Mouse (Mus musculus) cerebellum, postnatal 14 days (tissue): ENCODE measurements around the gene Gprin1.

Experiments
- DNase-seq, 2 experiments: peaks; one replicate each; pipeline ENCODE4 v3.0.0; 2021; ENCODE audit warnings: mixed read lengths in 2 of 2

The Gprin1 gene

DNA sequence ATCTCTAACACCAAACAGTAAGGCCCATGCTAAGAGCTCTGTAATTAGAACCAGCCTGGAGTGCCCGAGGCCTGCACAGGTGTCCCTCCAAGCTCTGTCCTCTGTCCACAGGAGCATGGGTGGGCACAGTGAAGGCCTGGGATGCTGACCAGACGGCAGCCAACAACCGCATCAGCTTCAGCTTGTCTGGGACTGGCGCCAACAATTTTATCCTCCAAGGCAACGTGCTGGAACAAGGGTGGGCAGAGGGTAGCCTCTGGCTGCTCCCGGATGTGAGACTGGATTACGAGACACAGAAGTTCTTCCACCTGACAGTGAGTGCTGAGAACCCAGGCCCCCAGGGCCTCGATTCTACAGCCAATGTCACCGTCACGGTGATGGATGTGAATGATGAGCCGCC, 23.5 kb downstream of the Gprin1 start:
- DNase-seq, result peak in 1 of 2 experiments; percentile 35

DNA sequence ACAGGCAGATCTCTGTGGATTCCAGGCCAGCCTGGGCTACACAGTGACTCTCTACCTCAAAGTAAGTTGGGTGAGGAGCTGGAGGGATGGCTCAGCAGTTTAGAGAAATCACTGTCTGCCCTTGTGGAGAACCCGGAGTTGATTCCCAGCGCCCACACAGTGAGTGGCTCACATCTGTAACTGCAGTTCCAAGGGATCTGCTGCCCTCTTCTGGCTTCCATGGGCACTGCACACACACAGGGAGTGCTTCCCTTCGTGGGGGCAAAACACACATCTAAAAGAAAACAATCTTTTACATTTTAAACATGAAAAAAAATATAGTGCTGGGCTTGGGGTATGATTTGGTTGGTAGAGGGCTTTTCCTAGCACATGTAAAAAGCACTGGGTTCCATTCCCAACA, 26.5 kb downstream of the Gprin1 start:
- DNase-seq, result peak in 1 of 2 experiments; percentile 41

DNA sequence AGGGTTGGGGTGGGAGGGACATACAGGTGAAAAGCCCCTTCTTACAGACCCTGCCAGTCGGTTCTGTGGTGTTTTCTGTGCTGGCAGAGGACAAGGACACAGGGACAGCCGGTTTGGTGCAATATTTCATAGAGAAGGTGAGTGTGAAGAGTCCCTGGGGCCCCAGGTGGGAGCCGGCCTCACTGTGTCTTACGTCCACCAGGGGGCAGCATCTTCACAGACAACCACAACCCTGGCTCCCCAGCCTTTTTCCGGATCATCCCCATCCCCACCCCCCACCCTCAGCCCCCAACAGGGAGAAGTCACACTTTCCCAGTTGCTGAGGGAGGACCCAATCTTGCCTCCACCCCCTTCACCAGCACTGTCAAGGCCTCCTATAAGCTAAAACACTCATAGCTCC, 32.8 kb downstream of the Gprin1 start:
- DNase-seq, result peak; percentile 85

DNA sequence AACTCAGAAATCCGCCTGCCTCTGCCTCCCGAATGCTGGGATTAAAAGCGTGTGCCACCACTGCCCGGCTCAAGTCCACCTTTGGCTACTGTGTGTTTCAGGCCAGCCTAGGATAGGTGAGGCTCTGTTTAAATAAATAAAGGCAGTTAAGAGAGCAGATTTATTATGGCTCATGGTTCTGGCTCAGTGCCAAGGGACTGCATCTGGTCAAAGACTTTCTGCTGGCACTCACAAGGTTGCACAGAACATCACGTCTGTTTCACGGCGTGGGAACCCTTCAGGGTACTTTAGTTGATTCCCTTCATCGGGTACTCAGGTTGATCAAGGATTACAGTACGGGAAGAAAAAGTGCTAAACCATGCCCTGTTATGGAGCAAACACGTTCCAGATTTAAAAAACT, 34.7 kb downstream of the Gprin1 start:
- peak in 1 of 2 experiments; percentile 58 for DNase-seq

DNA sequence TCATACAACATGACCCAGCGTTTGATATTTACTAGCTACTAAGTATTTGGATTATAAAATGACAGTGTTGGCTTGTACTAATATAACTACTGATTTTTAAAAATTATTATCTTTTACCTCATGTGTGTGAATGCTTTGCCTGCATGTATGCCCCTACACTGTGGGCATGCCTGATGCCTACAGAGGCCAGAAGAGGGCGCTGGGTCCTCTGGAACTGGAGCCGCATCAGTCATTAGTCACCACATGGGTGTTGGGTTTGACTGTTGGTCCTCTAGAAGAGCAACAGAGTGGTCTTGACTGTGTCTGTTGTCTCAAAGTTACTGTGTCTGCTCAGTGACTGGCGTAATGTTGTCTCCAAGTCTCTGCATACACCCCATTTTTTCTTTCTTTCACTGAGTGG, 35.3 kb downstream of the Gprin1 start:
- DNase-seq, result peak in 1 of 2 experiments; percentile 62

DNA sequence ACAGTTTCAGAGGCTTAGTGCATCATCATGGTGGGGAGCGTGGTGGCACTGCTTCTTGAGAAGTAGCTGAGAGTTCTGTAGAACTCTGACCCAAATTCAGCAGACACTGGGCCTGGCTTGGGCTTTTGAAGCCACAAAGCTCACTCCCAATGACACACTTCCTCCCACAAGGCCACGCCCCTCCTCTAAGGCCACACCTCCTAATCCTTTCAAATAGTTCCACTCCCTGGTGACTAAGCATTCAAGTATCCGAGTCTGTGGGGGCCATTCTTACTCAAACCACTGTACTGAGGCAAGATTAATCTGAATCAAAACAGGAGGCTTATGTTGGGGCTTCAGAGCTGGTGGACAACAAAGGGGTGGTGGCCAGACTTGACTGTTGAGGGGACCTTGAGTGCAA, 38.8 kb downstream of the Gprin1 start:
- no peak for DNase-seq

DNA sequence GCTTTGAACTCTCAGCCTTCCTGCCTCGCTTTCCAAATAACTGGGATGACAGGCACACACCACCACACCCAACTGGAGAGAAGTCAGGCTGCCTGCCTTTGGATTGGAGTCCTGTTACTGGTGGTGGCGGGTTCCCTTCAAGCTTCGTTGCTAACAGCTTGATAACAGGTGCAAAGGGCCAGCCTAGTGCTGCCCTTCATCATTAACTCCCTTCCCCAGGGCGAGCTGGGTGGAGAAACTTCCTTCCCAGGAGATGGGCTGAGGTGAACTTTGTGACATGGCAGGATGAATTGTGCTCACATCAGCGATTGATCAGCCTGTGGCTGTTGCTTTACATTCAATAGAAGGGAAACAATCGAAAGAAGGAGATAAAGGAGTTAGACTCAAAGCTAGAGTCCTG, 44.8 kb downstream of the Gprin1 start:
- no peak for DNase-seq

DNA sequence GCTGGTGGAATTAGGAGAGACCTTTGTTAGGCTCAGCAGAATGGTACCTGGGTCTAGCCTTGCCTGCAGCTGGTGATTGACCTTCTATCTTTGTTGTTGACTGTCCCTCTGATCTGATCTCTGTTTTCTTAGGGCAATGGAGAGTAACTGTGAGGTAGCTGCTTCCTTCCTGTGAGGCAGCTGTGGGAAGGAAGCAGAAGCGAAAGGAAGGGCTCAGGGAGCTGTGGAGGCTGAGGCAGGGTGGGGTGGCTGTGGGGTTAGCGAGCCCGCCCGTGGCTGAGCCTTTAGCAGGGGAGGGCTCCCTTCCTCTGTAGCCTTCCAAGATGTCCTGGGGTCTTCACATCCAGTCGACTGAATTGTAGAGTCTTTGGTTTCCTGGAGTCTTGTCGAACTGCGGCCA, 47.2 kb downstream of the Gprin1 start:
- no peak for DNase-seq

DNA sequence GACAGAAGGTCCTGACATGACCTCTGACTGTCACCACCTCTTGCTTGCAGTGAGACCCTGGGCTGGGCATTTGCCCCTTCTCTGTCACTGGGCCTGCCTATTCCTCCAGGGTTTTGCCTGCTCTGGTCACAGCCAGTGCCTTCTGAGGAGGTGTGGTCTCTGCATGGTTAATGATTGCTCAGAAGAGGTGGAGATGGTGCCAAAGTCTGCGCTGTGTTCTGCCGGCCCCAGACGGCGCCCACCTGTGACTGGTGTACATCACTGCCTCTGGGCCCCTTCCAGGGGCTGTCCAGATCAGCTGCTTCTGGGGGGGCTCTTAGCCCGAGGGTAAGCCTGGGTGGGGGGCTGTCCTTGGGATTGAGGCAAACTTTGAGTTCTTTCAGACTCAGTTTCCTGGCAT, 48.4 kb downstream of the Gprin1 start, which contains the start of gene Cdhr2:
Gene Cdhr2 (plus strand): TSS at position 219 of the 400 bp plus-strand sequence.
- DNase-seq, result no peak

DNA sequence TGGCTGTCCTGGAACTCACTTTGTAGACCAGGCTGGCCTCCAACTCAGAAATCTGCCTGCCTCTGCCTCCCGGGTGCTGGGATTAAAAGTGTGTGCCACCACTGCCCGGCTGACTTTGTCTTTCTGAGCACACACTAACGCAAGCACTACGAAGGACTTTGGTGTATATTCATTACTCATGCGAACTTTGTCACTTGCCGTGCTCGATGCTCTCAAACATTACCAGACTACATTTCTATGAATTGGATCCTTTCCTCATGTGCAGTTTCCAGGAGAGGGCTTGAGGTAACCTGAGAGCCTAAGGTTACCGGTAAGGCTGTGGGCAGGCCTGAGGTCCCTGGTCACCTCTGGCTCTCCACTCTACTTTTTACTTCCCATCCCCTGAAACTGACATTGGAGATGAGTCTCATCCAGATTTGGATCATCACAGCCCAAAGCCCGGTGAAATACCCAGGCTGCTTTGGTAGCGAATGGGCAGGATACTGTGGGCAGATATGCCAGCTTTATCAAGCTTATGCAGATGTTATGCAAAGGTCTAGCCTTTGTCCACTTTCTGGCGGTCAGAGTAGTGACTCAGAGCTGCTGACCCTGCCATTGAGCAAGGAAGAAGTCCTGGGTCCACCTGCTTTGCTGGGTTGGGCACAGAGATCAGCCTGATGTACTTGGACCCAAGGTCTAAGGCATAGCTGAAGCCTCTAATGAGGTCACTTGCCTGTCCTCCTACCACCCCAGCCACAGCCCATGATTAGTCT, 54.0 kb downstream of the Gprin1 start:
- DNase-seq, result no peak

DNA sequence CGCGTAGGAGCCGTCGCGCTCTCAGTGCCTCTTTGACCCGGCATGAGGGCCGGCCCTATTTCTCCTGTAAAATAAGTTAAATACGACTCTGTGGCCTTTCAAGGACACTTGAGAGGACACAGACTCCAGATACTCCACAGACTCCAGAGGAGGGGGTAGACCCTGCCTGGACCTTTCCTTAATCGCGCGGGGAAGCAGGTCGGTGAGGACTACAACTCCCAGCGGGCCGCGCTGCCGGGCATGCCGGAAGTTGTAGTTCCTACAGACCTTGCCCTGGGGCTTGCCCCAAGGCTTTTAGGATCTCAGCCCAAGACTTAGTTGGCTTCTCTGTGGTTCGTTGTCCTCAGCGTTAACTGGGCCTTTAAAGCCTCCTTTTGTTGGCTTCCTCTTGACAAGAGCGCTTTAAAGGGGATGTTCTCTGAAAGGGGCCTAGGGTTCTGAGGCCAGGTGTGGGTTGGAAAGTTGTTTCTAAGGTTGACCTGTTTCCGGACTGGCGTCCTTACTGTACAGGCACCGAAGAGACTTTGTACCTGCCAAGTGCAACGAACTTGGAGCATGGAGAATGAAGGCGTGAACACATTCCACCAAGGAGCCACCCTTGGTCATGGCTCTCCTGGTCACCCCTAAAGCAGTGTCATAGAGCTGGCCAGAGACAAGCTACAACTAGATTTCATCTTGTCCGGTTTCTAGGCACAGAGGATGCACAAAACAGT, 55.2 kb downstream of the Gprin1 start:
- DNase-seq, result no peak

DNA sequence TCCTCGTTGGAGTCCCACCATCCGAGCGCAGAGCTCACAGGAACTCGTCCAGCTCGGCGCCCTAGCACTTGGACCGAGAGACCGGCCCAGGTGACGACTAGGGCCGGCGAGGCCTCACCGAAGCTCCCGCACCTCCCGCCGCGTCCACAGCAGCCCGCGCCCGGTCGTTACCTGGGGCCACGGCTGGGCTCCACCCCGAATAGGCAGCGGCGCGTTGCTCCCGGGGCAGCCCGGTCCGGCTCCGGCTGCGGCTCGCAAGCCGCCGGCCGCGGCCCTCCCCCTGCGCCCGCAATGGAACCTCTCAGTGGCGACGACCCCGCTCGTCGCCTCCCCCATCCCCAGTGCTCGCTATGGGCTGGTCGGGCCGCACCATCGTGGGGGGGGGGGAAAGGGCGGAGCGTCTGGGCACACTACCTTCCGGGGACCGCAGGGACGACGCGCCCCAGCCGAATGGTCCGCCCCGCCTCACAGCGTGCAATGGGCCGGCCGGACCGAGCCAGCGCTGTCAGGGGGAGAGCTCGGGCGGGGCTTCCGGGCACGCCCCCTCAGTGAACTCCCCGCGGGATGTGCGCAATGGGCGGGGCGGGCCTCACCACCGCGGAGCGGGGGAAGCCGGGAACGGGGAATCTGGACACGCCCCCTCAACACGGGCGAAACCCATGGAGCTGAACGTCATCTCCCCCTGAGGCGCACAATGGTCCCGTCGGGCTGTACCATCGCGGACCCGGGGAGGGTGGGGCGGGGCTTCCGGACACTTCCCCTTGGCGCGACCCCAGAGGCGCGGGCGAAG, 55.9 kb downstream of the Gprin1 start, which contains the start of gene Rnf44:
Gene Rnf44 (minus strand): TSS at position 350 of the 790 bp plus-strand sequence.
- peak; percentile 99 for DNase-seq

DNA sequence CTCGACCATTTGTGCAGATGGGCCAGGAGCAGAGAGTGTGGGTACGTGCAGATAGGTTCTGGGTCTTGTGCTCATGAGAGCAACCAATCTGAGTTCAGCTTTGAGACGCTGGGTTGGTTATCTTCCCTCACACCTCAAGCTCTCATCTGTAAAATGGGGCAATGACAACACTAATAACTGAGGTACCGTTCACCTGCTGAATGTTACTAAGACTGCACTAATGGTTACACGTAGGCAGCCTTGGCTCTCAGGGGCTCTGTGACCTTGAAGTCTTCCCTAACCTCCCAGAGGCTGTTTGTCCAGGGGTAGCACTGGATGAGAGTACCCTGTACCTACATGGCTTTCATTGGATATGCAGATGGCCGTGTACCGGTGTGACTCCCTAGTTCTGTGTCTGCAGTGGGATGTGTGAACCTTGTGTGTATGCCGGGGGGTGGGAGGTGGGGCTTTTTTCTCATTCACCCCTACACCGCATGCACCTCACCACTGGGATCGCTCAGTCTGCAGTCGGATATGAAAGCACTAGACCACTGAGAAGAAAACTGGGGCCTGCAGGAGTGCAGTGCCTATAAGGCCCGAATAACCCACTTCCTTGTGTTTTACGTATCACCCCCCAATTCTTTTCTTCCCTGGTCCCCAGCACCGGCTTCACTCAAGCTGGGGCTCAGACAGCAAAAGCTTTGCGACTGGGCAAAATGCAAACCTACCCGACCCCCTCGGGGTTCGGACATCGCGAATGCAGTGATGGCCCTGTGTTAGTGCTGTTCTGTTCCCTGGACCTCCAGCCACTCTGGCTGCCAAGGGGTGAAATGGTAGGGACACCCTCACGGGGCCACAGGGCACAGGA, 56.7 kb downstream of the Gprin1 start:
- no peak for DNase-seq

DNA sequence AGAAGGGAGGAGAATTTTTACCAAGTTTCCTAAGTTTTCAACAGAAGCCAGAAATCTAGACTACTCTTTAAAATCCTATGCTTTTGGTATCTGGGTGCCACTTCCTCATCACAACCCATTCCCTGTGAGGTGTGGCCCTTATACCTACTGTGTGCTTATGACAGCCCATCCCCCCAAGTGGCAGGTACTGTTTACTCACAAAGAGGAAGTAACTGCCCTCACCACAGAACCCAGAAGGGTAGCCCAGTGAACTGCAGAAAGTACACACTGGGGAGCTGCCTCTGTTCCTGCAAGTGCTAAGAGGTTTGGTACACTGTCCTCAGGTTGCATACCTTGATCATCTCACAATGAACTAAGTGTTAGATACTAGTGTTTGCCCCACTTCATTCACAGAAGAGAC, 57.9 kb downstream of the Gprin1 start:
- DNase-seq, result no peak

DNA sequence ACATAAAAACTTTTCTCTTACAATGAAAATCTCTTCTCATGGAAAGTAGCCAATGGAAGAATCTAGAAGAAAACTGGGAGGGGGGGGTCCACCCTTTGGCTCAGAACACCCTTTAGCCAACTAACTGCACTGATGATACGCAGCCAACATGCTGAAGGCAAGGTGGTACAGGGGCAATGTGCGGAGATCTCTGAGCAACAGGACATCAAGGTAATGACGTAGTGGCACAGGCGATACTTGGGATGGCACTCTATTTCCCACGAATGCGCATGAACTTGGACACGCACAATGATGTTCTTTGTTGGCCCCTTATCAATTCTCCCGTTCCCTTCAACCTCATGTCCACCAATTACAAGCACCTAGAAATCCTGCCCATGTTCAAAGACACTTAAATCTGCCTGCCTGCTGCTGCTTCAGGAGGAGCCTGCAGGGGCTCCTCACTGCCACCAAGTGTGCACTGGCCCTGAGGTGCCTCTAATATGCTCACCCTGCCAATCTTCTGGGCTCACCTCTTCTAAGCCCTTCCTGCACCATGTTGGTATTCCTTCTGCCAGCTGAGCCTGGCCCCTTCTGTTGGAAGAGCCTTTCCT, 59.4 kb downstream of the Gprin1 start:
- no peak for DNase-seq

DNA sequence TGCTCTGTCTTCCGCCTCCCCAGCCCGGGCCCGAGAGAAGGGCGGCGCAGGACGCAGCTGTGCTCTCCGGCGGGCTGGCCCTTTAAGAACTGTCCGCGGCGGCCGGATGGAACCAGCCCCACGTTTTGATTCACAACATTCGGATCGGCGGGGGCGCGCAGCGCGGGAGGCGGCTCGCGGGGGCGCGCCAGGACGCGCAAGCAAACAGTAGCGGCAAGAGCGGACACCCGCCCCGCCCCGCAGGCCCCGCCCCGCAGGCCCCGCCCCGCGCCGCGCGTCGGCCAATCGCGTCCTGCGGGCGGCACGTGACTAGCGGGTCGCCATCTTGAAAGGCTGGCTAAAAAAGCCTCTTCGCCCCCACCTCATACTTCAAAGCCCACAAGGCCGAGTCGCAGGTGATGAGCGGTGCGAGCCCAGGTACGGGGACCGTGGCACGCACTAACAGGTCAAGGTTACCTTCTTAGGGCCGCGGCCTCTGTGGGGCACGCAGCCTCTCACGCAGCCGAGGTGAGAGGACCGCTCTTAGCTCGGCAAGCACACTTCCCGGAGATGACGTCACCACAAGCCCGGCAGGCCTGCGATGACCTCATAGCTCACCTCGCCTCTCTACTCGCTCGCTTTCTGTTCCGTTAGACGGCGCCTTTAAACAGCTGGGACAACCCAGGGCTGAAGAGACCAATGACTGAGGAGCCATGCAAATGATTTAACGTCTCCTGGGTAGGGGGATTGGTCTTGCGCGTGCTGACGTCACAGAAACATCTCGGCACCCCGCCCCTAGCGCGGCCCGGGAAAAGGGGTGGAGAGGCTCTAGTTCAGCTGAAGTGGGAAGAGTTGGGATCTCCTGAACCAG, 61.9 kb downstream of the Gprin1 start:
- DNase-seq, result peak; percentile 98 to 99

DNA sequence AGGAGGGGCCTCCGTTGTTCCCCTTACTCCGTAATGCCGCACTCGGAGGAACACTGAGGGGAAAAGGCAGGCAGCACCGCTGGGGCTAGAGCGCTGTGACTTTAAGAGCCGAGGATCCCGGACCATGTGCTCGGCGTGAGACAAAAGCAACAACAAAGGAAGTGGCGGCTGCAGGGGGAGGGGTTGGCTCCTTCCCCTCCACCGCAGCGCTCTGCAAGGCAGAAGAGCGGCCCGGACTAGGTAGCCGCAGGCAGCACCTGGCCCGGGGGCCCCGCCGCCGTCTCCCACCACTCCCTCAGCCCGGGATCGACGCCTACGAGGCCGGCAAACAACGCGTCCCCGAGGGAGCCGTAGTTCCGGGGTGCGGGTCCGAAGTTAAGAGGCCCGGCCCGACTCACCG, 62.6 kb downstream of the Gprin1 start:
- peak; percentile 75 for DNase-seq
